Mouse (Mus musculus) embryonic fibroblast, embryonic 13.5 days (primary cell): ENCODE data around the gene Samm50.

Source experiments
- CTCF ChIP-seq: IDR thresholded peaks from 2 replicates; pipeline ENCODE4 v1.5.1; 2011; ENCODE audit warnings: mild to moderate bottlenecking, control low read depth, low read length, moderate library complexity, borderline replicate concordance; ENCODE audit not compliant: insufficient read depth
- POLR2A ChIP-seq: IDR thresholded peaks from 2 replicates; pipeline ENCODE4 v1.6.1; 2011; ENCODE audit warnings: low read depth, mild to moderate bottlenecking, control low read depth, low read length, moderate library complexity

GRCm38 (mm10) chr15:84231721-84232561, 39.9 kb downstream of the Samm50 start, which contains the start of gene Parvb:
- no peak for TF ChIP-seq CTCF
- TF ChIP-seq POLR2A, result no peak
